Mouse (Mus musculus) urinary bladder, postnatal 4 days (tissue): ENCODE results near the gene Rfx2.

Experiments used
- DNase-seq, 2 experiments: peaks; one replicate each; pipeline ENCODE4 v3.0.0; 2021 to 2022; ENCODE audit warnings: low spot score in 2 of 2

Rfx2 gene

GRCm38 (mm10) chr17:56830411-56831110 lies at the start of gene Rfx2:
Rfx2 (minus strand) TSS chr17:56831013.
- DNase-seq = no peak

GRCm38 (mm10) chr17:56877426-56877825 lies 46.6 kb upstream of the Rfx2 start:
- DNase-seq = no peak

GRCm38 (mm10) chr17:56876981-56877380 lies 46.2 kb upstream of the Rfx2 start:
- DNase-seq = no peak

DNA sequence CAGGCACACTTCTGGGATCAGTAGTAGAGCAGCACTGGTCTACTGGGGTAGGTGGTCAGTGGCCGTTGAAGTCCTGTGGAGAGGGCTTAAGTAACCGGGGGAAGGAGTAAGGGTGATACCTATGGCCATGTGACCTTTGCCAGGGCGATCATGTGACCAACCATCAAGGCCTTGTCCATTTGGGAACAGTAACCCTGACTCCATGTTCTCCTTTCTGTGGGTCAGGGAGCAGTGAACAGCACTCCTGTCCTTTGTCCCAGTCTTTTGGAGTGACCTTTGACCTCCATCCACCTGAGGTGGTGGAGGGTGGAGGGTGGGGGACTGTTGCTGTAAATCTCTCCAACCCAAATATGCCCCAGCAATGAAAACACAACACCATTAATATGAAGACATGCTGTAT lies 45.7 kb upstream of the Rfx2 start:
- DNase-seq = no peak

GRCm38 (mm10) chr17:56874936-56875651 lies 44.3 kb upstream of the Rfx2 start, which contains the start of gene 1700061G19Rik:
1700061G19Rik (plus strand) TSS chr17:56875477.
- no peak for DNase-seq

- no peak for DNase-seq
These were observed 43.4 kb upstream of the Rfx2 start, which contains the start of gene Acsbg2 for GRCm38 (mm10) chr17:56874237-56874636. Acsbg2 (minus strand) TSS chr17:56874447.

DNA sequence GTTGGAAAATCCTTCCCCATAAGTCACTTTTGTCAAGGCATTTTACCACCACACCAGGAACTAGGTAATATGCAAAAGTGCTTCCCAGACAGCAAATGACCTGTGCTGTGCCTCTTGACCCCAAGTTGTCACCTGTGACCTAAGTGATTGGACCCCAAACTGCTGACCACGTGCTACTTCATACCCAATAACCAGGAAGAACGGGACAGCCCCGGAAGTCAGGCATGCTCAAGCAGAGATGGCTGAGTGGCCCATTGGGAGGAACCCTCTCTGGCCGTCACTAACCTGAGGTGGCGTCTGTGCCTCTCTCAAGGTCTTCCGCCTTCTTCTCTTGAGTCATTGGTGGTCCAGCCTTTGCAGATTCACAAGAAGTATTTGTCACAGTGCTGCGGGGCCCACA lies 41.7 kb upstream of the Rfx2 start:
- DNase-seq = no peak

- DNase-seq = no peak
These were observed 41.0 kb upstream of the Rfx2 start for GRCm38 (mm10) chr17:56871767-56872166.

DNA sequence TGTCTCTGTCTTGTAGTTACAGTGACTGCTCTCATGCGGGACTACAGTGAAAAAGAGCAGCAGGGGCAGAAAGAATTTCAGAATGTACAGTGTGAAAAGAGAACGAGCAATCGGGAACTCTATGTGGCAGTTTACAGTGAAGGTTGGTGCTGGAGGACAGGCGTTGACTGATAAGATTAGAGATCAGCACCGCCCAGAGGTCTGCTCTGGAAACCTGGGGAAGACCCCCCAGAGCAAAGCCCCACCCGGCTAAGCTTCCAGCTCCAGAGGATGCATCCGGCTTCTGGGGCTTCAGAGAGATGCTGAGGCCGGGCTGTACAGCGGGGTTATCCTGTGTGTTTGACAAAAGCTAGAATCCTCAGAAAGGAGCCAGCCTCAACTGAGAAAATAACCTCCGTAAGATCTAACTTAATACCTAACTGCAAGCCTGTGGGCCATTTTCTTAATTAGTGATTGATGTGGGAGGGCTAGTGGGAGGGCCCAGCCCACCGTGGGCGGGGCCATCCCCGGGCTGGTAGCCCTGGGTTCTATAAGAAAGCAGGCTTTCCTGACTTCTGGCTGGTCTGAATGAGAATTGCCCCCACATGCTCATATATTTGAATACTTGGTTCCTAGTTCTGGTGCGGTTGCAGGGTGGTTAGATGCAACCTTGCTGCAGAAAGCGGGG lies 39.6 kb upstream of the Rfx2 start:
- DNase-seq = no peak

DNA sequence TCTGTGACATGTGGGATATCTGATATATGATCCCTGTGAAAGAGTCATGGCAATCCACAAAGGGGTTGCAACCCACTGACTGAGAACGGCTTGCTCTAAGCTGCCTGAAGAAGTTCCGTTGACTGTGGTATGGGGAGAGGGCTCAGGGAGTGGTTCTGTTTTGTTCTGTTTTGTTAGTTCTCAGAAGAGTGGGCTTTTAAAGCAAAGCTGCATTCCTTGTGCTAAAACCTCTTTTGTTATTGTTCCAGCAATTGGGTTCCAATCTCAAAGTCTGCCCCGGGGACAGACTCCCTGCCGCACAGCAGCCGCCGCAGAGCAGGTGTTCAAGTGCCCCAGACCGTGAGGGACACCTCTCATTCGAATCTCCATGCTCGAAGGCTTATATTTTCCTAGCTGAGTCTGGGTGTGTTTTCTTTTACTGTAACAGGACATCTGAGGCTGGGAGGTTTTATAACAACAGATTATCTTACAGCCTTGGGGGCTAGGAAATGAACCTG lies 38.7 kb upstream of the Rfx2 start:
- no peak for DNase-seq

- no peak for DNase-seq
These were observed 35.3 kb upstream of the Rfx2 start for GRCm38 (mm10) chr17:56866071-56866470.

DNA sequence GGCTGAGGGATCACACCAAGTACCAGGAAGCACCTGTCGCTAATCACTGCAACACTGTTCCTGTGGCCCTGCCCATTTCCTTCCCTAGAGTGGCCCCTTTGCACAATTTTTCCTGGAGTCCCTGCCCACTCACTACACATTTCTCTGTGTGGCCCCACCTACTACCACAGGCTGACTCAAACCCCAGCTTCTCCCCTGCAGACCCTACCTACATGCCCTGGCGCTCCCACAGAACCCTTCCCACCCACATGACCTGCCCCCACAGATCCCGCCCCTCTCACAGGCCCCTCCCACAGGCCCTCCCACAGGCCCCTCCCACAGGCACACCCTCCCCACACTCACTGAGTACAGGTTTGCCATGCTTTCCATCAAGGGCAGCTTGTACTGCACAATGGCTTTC lies 30.4 kb upstream of the Rfx2 start:
- DNase-seq = no peak

DNA sequence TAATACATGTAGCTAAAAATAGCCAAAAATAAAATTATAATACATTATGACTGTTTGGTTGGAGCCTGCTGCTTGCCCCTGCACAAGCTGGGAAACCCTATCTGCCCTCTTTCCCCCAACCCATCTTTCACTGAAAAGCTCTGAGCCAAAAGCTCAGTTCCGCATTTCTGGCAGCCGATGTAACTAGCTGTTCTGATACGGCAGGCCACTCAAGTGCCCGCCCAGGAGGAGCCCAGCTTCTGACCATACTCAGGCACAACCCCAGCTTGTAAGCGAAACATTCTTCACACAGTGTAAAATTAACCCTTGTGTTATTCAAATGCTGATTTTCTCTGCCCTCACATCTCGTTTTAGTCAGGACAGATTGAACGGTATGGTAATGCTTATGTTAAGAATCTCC lies 28.1 kb upstream of the Rfx2 start:
- no peak for DNase-seq

DNA sequence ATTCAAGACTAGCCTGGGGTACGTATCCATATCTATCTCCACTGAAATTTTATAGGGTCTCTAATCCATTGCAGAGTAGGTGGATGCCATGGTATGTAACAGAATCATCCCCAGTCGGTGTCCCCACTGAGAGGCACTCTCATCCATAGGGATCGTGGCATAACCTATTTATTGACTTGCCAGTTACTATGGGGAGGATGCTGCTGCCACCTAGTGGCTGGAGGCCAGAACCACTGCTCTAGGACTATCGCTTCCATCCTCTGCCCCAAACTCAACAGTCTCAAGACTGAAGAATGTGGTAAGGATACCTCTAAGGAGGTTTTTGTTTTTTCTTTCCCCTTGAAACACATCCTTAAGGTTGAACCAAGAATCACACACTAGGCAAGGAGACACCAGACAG lies 27.4 kb upstream of the Rfx2 start:
- peak; percentile 31 to 69 for DNase-seq

GRCm38 (mm10) chr17:56855421-56855820 lies 24.6 kb upstream of the Rfx2 start:
- DNase-seq = no peak

DNA sequence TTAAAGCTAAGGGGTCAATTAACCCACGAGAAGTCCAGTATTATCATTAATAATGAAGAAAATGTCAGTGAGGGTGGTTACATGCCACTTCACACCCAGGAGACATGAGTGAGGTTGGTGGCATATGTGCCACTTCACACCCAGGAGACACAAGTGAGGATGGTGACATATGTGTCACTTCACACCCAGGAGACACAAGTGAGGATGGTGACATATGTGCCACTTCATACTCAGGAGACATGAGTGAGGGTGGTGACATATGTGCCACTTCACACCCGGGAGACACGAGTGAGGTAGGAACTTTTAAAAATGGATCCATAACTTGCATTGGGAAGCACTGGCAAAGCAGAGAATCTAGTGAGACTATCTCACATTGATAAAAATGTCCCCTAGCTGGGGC lies 20.4 kb upstream of the Rfx2 start:
- DNase-seq = no peak

DNA sequence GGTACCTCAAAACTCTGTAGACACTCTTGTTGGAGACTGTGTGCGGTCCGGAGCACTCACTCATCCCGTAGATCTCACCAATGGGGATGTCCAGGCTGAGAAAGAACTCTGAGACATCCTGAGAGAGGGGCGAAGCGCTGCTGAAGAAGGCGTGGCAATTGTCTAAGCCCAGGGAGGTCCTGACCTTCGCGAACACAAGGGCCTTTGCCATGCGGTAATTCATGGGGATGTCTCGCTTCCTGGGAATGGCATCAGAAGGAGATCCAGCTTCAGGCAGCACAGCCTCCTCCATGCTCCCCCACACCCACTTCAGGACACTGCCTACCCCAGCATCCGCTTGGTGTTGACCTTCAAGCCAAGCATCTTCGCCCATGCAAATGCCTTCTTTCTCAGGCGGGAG lies 18.9 kb upstream of the Rfx2 start:
- no peak for DNase-seq

GRCm38 (mm10) chr17:56848785-56849184 lies 18.0 kb upstream of the Rfx2 start:
- no peak for DNase-seq

DNA sequence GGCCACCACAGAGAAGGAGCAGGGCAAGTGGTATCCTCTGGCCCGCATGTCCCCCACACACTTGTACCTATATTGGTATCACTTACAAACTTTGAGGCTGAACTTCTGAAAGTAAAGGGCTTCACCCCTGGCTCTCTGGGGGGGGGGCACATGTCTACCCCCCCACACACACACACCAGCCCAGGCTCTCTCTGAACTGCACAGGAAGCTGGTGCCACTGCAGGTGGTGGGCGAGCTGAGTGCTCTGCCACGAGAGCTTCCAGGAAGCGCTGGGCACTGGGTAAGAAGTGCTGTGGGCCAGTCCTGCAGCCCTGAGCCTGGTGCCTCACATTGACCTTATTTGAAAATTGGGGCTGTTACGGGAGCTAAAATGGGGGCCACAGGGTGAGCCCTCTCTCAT lies 12.9 kb upstream of the Rfx2 start:
- DNase-seq = no peak

DNA sequence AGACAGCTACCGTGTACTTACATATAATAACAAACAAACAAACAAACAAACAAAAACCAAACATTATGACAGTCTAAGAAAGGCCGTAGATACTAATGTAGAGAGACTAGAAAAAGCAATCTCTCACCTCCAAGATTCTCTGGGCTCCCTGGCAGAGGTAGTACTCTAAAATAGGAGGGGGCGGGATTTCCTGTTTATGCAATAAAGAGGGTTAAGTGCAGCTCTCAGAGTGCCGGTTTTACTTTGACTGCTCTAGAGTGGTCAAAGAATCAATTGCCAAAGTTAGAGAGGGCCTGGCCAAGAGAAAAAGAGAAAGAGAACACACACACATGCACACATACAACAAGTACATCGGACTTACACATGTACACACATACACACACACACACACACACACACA lies 11.4 kb upstream of the Rfx2 start:
- DNase-seq = no peak

GRCm38 (mm10) chr17:56840524-56840923 lies 9.7 kb upstream of the Rfx2 start:
- DNase-seq = no peak

GRCm38 (mm10) chr17:56836336-56836735 lies 5.5 kb upstream of the Rfx2 start:
- no peak for DNase-seq

DNA sequence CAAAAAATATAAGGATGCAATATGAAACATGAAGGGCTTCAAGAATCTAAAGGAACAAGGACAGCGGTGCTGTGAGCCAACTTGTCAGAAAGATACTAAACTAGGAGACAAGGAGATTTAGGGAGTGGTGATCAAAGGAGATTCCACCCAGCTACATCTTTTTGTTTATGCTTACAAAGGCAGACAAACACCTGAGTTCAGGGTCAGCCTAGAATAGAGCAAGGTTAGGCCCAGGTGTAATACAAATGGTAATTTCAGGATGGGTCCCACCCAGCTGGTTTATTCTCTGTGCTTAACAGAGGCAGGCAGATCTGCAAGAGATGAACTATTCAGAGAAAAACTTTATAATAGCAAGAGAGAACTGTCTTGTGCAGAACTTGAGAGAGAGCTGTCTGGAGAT lies 2.6 kb upstream of the Rfx2 start:
- DNase-seq = no peak
